Mouse (Mus musculus): ENCODE data around the gene Zfp423.

Gene Zfp423

DNA sequence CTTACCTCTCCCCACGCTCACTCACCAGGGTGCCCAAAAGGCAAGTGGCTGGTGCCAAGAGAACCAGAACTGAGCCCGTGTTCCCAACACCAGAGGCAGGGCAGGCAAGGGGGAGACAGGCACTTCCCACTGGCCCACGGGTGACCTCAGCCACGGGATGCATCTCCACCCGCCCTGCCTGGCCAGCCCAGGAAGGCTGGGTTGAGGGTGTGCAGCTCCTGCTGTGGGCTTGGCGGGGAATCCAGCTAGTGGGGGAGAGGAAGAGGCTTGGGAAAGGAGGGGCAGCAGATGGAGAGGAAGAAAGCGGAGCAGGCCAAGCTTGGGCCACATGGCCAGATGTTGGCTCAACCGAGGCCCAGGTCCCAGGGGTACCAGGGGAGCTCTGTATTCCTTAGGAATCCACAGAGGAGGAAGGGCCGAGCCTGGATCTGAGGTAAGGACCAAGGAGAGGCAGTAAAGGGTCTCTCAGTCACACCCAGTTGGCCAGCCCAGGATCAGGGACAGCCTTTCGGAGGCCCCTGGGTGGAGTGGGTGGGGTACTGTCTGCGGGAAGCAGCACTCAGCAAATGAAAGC lies 155.0 kb downstream of the Zfp423 start:
- no peak for DNase-seq (ENCODE audit: low read depth, low spot score)

DNA sequence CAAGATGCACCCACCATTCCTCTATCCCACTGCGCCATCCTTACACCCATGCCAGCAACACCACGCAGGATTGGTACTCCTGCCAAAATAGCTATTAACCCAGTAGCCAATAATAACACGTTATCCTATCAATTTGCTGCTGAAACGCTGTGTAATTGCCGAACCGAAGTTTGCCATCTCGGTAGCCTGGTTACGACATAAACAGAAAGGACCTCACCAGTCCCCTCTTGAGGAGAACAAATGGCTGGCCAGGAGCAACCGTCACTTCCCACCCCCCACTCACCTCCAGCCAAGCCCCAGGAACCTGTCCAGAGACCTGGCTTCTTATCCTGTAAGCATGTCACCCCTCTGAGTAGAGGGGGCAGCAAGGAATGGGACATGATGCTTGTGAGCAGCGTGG lies 156.0 kb downstream of the Zfp423 start:
- DNase-seq (ENCODE audit: low read depth, low spot score): no peak

DNA sequence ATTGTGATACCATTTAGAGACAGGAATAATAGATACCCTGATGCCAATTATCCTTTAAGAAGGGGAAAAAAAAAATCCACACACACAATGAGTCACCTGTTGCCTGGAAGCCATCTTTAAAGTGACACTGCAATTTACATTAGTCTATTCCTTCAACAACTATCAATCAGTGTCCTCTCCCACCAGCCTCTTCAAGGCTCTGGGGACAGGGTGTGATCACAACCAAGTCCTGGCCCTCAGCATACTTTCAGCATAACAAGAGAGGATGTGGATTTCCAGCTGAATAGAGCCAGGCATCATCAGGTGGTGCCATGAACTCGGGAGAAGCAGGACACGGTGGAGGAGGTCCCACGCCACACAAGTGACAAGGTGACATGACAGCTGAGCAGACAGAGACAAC lies 156.8 kb downstream of the Zfp423 start:
- no peak for DNase-seq (ENCODE audit: low read depth, low spot score)

GRCm38 (mm10) chr8:87800121-87800520 lies 159.3 kb downstream of the Zfp423 start:
- DNase-seq (ENCODE audit: low read depth, low spot score): no peak

- no peak for DNase-seq (ENCODE audit: low read depth, low spot score)
These were observed 163.2 kb downstream of the Zfp423 start for GRCm38 (mm10) chr8:87796234-87796633.

- DNase-seq (ENCODE audit: low read depth, low spot score): no peak
These were observed 164.8 kb downstream of the Zfp423 start for GRCm38 (mm10) chr8:87794639-87795038.

- DNase-seq (ENCODE audit: low read depth, low spot score): no peak
These were observed 168.3 kb downstream of the Zfp423 start for GRCm38 (mm10) chr8:87791103-87791502.

DNA sequence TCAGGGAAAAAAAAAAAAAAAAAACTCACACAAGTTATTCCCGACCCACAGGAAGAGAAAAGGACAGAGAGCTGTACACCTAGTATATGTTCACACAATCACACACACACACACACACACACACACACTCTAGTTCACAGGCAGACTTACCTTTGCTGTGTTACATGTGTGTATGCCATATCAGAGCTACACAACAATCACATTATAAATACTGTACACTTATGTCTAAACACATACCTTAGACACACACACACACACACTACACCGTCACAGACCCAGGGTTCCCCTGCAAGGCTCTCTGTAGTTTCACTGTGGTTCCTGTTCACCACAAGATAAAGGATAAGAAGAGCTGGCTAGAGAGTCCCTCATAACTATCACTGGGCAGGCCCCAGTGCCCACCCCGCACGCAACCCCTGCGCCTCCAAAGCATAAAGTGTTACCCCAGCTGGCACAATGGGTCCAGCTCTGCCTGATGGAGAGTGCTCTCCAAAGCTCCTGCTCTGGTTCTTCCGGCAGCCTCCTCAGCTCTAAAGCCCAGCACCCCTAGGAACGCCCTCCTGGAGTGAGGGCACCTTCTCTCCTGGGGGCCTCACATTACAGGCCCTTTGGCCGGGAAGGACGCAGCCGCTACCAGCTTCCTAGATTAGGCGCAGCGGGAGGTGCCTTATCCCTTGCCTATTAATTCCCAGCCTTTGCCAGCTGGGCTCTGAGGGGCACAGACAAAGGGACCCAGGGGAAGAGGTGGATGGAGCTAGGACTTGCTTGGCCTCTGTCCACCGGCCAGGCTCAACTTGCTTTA lies 174.6 kb downstream of the Zfp423 start:
- DNase-seq (ENCODE audit: low read depth, low spot score): no peak

DNA sequence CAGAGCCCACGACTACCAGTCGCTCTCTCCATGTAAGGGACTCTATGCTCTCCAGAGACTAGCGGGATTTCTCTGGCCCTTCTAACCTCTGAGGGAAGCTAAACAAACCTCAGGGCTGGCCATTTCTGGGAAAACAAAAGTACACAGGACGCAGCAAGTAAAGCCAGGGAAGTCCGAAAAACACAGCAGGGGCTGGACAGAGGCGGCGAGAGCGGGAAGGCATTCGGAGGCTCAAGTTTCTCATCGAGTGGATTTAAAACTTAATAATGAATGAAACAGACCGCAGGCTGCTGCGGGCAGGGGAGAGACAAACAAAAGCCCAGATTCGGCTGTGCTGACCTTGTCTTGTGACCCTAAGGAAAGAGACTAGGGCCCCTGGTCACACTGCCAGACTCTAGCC lies 175.2 kb downstream of the Zfp423 start:
- DNase-seq (ENCODE audit: low read depth, low spot score): no peak

GRCm38 (mm10) chr8:87783198-87783597 lies 176.2 kb downstream of the Zfp423 start:
- no peak for DNase-seq (ENCODE audit: low read depth, low spot score)

GRCm38 (mm10) chr8:87777586-87777985 lies 181.8 kb downstream of the Zfp423 start:
- DNase-seq (ENCODE audit: low read depth, low spot score): no peak

DNA sequence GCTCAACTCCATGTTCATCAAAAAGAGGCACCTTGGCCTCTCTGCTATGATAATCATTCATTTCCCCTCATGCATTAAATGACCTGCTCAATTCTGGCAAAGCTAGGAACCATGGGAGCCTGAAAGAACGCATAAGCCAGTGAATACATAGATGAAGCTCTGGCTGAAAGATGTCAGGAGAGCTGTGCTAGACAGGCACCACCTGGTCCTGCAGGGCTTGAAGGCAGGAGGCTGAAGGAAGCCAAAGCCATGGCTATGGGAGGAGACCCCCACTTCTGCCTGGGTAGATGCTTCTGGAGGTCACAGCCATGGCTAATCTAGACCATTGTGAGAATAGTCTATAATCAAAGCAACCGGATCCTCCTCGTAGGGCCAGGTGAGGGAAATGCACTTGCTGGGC lies 183.5 kb downstream of the Zfp423 start:
- DNase-seq (ENCODE audit: low read depth, low spot score): no peak

- no peak for DNase-seq (ENCODE audit: low read depth, low spot score)
These were observed 184.4 kb downstream of the Zfp423 start for GRCm38 (mm10) chr8:87774966-87775365.

DNA sequence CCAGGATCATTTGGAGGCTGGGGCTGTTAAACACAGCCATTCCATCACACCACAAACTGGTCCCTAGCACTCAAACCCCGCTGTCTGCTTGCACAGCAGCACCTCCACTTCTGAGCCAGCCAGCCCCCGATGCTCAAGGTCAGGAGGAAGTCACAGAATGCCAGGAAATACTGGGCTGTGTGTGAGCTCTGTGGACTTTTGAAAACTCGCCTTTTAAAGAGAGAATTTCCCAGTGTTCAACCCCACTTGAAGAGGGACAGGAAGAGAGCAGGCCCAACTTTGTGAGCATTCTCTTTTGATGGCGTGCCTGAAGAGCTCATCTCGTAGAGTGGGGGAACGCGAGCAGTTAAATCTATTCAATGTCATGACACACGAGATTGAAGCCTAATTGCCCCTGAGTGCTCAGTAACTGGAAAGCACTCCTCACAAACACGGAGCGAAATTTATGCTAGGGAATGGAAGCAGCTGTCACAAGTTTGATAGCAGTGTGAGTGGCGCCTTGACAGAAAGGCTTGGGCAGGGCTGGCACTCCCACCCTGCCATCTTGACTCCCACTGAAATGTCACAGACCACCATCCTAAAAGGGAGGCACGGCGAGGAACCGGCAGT lies 186.4 kb downstream of the Zfp423 start:
- DNase-seq (ENCODE audit: low read depth, low spot score): no peak

DNA sequence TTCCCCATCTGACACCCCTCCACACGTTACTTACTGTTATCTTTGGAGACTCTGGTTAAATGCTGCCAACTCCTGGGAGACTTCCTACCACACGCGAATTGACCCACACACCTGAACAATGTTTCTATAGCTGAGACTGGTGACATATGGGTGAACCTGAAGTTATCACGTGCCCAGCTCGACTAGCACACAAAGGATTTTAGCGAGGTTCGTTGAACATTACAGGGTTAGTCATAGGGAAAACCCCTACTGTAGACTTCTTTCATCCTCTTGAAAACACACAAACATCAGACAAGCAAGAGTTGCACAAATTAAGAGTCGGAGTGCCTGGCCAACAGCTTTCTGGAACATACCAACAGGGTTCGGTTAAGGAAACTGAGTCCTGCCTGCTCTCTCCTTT lies 191.5 kb downstream of the Zfp423 start:
- no peak for DNase-seq (ENCODE audit: low read depth, low spot score)

- DNase-seq (ENCODE audit: low read depth, low spot score): no peak
These were observed 194.1 kb downstream of the Zfp423 start for GRCm38 (mm10) chr8:87765276-87765675.

DNA sequence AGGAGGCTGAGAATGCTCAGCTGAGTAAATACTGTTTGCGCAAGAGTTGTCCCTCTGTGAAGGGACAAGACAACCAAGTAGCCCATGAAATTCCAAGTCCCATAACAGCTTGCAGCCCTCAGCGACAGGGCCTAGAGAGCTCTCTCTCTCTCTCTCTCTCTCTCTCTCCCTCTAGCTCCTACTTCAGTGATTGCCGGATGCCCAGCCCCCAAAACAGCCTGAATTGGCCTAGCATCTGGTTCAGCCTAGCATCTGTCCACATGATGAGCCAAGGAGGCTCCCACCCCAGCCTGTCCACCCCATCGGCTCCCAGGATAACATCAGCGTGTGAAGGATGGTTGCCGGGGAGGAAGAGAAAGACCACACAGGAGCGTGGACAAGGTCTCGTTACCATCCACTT lies 200.6 kb downstream of the Zfp423 start:
- DNase-seq (ENCODE audit: low read depth, low spot score): no peak

- DNase-seq (ENCODE audit: low read depth, low spot score): no peak
These were observed 204.5 kb downstream of the Zfp423 start for GRCm38 (mm10) chr8:87754853-87755252.

GRCm38 (mm10) chr8:87753636-87754035 lies 205.8 kb downstream of the Zfp423 start:
- no peak for DNase-seq (ENCODE audit: low read depth, low spot score)

DNA sequence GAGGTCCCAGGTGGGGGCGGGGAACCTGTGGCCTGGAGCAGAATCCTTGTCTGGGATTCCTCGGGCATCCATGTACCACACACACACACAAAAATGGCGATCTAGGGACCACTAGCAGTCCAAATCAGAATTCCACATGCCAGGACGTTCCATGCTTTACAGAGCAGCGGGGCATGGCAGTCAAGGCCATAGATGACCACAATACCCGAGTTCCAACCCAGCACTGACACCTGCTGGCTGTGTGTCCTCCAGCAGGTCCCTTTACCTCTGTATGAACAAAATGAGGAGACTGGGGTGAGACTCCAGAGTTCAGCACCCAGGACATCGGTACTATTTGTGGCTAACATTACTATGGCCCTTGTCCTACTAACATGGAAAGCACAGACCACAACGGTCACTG lies 206.2 kb downstream of the Zfp423 start:
- DNase-seq (ENCODE audit: low read depth, low spot score): no peak

GRCm38 (mm10) chr8:87752710-87753109 lies 206.7 kb downstream of the Zfp423 start:
- DNase-seq (ENCODE audit: low read depth, low spot score): no peak

GRCm38 (mm10) chr8:87747582-87747981 lies 211.8 kb downstream of the Zfp423 start:
- DNase-seq (ENCODE audit: low read depth, low spot score): no peak

DNA sequence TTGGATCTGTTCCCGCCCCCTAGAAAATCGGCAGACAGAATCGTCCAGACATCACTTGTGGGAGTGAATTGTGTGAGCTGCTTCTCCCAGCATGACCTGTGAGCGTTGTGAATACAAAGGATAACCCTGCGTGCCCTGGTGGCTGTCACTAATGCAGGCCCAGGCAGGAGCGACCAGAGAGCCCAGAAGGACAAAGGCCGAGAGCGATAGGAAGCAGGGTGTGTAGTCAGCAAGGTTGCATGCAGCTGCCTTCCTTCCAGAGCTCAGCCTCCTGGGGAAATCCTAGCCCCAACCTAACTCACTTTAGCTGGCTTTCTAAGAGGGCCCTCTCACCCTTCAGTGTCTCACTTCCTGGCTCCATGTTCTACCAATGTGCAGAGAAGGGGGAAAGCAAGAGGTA lies 212.3 kb downstream of the Zfp423 start:
- DNase-seq (ENCODE audit: low read depth, low spot score): no peak
